Mouse (Mus musculus): Measurements from ENCODE around the gene Strbp. TPM values are rescaled to one million over a fixed set of nuclear protein-coding genes. Genes with fewer than 3 reads are reported as not detected.
"Not testable (repeated sequence)": the region's sequence is repeated elsewhere in the genome, so short reads cannot be mapped to it uniquely, and the experiment has no call there.

The Strbp gene
- total RNA-seq, 2 experiments from 2014 or later: 285 to 321 TPM

DNA sequence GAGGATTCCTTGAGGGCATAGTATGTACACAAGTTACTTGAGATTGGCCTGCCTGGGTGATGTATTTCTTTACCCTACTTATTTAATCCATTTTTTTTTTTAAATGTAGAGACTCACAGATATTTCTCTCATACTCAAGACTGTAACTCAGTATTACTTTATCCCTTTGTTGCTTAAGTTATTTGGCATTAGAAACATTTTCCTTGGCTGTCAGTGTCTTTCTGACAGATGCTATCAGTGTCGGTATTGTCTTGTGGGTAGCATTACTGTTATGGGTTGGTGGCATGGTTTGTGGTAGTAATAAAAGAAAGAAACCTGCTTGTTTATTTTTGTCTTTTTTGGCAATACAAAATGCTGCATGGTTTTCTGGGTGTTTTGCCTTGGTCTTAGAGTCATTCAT lies 172.9 kb downstream of the Strbp start:
- DNase-seq (ENCODE audit: low spot score in 2 of 2): no peak

DNA sequence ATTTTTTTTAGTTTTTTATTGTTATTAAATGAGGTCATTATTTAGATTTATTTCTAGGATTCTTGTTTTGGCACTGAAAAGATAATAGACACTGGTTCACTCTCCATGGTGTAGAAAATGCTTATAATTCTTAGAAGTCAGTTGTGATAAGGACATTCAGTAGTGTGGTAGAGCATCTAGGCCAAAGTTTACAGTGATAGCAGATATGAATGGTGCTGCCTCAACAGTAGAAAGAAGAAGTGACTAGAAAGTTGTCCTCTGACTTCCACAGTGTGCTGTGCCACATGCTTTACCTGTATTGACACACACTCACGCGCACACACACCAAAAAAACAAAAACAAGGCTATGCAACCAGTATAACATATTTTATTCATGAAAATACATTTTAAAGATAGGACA lies 174.3 kb downstream of the Strbp start:
- DNase-seq (ENCODE audit: low spot score in 2 of 2): no peak

DNA sequence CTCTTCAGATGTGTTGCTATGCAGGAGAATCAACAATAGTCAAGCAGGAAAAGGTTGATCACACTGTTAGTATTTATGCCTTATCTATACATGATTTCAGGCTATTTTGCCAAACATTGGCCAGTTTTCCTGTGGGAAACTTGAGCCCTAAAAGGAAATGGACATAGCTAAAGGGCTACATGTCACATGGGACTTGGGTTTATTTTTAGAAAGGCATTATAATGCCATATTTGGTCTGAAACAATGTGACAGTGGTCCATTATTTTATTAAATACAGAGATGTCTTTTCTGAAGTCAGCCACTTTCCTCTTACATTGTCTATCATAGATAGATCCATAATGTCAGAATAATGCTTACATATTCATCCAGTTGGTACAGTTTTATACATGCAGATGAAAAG lies 176.1 kb downstream of the Strbp start:
- DNase-seq (ENCODE audit: low spot score in 2 of 2): no peak

DNA sequence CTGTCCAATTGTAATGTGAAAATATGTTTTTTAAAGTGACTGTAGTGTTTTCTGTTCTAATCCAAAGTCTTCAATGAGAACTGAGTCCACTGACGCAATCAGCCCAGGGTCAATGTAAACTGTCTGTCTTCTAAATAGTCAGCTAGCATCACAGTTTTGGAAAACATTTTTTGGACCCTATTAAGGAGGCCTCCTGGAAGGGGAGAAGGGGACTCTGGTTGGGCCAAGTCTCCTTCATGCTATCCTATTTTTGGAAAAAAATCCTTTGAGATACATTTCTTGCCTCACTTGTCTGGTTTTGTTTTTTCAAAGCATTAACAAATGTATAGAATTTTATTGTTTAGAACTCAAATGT lies 184.4 kb downstream of the Strbp start:
- DNase-seq (ENCODE audit: low spot score in 2 of 2): no peak

DNA sequence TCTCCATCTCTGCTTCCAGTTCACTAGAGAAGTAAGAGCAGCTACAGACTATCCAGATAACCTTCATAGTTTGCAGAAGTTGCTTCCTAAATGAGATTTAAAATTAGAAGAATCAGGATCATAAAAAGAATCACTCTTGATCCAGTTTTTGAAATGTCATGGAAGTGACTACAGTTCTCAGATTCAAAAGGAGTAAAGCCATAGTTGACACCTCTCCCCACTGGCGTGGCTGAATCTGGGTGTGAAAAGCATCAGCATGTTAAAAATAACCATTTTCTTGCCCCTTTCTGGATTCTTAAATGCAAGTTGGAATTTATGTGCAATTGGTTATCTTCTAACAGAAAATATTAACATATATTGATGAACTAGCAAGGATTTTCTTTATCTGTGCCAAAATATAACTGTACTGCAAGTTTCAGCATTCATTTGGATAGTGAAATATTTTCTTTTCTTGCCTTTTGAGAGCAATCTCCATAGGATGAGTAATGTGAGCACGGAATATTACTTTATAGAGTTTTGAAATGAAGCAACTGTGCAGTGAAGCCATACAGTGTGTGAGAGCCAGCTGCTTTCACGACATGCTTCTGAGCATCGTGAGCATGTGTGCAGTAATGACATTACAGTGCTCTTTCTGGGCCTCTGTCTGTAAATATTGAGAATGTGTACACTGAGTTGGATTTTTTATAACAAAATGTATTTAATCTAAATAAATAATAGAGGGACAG lies 184.9 kb downstream of the Strbp start:
- no peak for DNase-seq (ENCODE audit: low spot score in 2 of 2)

DNA sequence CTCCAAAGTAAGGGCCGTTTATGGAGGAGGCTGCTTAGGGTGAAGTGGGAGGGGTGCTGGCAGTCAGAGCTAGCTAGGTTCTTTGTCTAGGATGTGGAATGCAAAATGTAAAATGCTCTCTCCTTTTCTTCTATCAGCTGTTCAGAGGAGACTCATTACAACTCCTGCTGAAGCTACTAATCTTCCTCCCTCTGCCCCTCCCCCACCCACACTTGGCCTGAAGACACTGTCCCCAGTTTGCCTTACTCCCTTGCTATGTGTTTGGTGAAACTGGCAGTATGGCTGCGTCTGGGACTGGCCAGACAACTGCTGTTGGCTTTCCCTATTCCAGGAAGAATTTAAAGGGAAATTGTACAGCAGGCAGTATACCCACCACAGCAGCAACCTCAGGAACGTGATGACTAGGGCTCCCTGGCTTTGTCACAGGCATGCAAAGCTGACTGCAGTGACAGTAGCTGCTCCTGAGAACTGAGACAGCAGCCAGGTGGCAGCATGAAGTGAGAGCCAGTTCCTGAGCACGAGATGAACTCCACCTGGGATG lies 186.7 kb downstream of the Strbp start:
- peak; percentile 16 to 27 for DNase-seq (ENCODE audit: low spot score in 2 of 2)

DNA sequence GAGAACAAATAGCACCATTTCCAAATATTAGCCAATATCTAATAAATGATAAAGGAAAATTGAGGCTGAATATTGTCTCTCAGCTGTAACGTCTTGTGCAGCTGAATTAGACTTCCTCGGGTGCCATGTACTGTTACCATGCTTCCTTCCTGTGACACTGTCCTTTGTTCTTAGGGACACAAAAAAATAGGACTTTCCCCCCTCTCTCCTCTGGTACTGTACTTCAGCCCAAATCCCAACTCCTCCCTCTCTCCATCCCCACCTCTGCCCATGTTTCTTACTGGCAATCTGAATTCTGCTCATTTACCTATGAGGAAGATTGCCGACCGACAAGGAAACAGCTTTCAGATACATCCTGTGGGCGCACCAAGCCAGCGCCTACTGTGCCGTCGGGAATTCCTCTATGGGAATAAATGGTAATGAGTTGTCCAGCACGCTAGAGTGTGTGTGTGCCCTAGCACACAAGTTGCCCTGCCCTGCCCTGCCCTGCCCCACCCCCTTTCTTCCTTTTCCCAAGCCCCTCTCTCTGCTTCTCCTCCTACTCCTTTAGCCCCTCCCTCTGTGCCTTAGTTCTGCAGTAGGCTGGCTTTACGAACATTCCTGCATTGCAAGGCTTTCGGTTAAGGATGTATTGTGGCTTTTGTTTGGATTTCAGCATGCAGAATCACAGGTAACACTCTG lies 187.5 kb downstream of the Strbp start, which contains the start of gene Gpr21:
Gene Gpr21 (plus strand): TSS at position 303 of the 681 bp plus-strand sequence.
- DNase-seq (ENCODE audit: low spot score in 2 of 2): peak in 1 of 2 experiments; percentile 14

DNA sequence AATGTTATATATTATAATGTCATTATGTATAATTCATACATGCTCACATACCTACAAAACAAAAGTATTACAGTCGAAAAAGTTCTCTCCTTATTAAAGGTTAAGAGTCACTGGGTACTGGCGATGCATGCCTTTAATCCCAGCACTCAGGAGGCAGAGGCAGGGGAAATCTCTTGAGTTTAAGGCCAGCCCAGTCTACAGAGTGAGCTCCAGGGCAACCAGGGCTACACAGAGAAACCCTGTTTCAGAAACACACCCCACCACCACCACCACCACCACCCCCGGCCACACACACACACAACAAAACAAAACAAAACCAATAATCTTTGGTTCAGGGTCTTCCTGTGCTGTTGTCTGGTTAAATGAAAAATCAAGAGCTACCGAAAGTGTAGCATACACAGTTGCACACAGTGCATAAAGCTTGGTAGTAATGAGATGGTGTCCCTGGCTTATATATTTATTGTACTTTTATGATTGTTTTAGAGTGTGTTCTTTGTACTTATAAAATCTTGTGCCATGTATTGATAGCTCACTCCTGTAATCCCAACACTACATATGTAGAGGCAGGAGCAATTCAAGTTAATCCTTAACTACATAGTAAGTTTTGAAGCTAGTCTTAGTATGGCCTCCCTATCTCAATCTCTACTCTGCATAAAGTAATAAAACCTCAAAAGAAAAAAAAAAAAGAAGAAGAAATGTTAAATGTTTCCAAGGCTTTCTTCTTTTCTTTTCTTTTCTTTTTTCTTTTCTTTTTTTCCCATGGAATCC lies 192.3 kb downstream of the Strbp start:
- DNase-seq (ENCODE audit: low spot score in 2 of 2): no peak

DNA sequence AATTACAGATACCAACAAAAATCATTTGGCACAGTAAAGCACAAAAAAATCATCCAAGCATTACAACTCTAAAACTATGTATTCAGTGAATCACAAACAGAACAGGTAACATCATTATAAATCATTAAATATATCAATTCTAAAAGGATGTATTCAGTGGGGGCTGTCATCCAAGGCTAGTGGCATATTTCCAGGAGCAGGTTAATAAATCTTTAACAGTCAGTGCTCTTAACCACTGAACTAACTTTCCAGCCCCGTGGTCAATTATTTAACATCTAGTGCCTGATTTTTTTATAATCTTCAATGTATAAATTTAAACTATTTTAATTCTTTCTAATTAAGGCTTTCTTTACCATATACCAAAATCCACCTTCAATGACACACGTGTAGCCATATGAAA lies 197.8 kb downstream of the Strbp start:
- DNase-seq (ENCODE audit: low spot score in 2 of 2): not testable (repeated sequence)

DNA sequence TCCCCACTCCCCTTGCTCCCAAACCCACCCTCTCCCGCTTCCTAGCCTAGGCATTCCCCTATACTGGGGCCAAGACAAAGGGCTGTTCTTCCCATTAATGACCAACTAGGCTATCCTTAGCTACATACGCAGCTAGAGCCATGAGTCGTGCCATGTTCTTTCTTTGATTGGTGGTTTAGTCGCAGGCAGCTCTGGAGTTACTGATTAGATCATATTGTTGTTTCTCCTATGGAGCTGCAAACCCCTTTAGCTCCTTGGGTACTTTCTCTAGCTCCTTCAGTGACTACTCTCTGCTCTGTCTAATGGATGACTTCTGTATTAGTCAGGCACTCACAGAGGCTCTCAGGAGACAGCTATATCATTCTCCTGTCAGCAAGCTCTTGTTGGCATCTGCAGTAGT lies 206.3 kb downstream of the Strbp start:
- DNase-seq (ENCODE audit: low spot score in 2 of 2): no peak

DNA sequence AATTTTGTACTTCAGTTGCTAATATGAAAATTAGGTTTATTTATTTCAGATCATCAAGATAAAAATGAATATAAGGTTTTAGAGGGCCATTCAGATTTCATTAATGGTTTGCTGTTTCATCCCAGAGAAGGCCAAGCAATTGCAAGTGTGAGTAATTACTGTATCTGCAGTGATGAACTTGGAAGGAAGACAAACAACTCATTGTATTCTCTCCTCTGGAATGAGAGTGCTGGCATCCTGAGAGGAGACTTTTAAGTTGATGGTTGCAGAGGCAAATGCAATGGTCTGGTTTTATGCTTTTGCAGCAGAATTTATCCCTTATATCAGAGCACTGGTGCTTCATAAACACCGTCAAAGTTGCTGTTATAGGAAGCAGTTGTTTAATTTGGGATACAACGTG lies 214.7 kb downstream of the Strbp start:
- no peak for DNase-seq (ENCODE audit: low spot score in 2 of 2)

DNA sequence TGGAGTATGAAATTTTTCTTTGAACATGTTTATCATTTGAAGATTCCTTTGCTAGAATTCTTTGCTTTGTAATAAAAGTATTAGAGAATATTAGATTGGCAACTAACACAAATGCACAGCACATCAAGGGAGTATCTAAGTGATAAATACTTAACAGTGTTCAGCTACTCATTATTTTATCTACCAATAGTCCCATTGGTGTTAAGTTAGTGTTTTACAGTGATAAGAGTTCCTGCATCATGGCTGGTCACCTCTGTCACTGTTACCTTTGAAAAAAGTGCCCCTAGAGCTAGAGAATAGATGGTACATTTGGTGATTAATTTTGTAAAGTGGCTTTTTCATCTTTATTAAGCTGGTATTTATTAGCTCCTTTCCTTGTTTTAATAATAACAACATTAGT lies 217.3 kb downstream of the Strbp start:
- no peak for DNase-seq (ENCODE audit: low spot score in 2 of 2)

DNA sequence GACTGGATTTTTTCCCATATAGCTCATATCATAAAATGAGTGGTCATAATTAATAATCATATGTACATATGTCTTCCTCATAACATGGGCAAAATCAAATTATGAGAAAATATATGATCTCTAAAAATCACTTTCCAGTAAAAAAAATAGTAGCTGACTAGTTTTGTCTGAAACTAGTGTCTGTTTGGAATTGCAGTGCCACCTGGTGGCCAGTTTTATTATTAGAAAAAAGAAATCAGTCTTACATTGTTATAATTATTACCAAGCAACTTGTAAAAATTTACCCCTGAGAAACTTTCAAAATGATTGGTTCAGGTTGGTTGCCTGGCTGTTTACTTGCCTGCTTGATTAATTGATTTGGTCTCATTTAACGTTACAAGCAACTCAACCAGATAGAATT lies 218.3 kb downstream of the Strbp start:
- DNase-seq (ENCODE audit: low spot score in 2 of 2): peak in 1 of 2 experiments; percentile 24

DNA sequence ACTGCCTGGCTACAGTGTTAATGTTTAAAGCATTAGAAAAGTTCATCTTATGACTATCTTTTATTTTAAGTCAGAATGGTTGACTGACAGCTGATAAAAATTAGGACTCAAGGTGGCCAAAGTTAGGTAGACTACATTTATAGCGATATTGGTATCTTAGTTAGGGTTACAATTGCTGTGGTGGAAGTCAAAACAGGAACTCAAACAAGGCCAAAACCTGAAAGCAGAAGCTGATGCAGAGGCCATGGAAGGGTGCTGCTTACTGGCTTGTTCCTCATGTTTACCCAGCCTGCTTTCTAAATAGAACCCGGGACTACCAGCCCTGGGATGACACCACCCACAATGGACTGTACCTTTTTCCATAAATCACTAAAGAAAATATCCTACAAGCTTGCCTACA lies 219.5 kb downstream of the Strbp start:
- DNase-seq (ENCODE audit: low spot score in 2 of 2): no peak

DNA sequence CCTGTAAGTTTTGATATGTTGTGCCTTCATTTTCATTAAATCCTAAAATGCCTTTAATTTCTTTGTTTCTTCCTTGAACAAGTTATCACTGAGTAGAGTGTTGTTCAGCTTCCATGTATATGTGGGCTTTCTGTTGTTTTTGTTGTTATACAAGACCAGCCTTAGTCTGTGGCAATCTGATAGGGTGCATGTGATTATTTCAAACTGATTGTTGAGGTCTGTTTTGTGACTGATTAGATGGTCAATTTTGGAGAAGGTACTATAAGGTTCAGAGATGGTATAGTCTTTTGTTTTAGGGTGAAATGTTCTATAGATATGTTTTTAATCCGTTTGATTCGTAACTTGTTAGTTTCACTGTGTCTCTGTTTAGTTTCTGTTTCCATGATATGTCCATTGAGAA lies 223.6 kb downstream of the Strbp start:
- DNase-seq (ENCODE audit: low spot score in 2 of 2): no peak

DNA sequence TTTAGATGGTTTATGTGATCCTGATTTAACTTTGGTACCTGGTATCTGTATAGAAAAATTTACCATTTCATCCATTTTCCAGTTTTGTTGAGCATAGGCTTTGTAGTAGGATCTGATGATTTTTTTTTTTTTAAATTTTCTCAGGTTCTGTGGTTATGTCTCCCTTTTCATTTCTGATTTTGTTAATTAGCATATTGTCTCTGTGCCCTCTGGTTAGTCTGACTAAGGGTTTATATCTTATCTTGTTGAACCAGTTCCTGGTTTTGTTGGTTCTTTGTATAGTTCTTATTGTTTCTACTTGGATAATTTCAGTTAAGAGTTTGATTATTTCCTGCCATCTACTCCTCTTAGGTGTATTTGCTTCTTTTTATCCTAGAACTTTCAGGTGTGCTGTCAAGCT lies 224.1 kb downstream of the Strbp start:
- DNase-seq (ENCODE audit: low spot score in 2 of 2): no peak

DNA sequence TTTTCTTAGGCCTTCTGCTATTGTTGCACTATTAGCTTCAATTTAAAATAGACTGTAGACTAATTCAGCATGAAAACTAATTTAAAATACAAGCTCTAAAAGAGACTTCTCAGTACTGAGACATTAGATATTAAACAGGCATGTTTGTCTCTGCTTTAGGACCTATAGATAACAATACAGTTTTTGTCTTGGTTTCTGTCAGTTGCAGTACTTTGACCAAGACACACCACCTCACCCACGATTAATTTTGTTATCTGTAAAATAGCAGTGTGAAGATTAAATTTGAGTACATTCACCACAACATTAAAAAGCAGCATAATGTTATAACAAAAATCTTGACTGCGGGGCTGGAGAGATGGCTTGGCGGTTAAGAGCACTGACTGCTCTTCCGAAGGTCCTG lies 237.4 kb downstream of the Strbp start:
- DNase-seq (ENCODE audit: low spot score in 2 of 2): no peak

DNA sequence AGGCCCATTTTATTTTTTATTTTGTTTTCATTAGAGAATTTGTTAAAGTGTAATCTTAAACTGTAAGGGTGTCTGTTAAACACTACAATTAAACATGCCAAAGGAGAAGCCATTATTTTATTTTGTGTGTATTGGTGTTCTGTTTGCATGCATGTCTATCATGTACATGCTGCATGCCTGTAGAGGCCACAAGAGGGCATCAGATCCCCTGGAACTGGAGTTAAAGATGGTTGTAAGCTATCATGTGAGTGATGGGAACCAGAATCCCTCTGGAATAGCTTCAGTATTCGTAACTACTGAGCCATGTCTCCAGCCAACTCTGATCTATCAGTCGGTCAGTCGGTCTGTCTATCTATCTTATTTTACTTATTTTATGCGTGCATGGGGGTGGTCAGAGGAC lies 243.0 kb downstream of the Strbp start:
- DNase-seq (ENCODE audit: low spot score in 2 of 2): no peak

DNA sequence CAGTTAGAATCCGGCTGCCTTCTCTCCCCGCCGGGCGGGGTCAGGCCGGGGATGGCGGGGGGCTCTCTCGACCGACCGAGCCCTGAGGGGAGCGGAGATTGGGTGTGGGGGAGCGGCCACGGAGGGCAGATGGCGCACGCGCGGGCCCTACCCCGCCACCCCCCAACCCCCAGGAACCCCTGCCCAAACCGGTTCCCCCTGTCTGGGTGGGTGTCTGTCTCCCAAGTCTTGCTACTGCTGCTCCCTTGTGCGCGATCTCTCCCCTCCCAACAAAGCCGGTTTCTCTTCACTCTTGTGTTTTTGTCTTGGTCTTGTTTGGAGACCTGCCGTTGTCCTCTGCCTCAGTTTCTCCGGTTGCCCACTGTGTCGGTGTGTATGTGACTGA lies 251.3 kb downstream of the Strbp start:
- DNase-seq (ENCODE audit: low spot score in 2 of 2): no peak

DNA sequence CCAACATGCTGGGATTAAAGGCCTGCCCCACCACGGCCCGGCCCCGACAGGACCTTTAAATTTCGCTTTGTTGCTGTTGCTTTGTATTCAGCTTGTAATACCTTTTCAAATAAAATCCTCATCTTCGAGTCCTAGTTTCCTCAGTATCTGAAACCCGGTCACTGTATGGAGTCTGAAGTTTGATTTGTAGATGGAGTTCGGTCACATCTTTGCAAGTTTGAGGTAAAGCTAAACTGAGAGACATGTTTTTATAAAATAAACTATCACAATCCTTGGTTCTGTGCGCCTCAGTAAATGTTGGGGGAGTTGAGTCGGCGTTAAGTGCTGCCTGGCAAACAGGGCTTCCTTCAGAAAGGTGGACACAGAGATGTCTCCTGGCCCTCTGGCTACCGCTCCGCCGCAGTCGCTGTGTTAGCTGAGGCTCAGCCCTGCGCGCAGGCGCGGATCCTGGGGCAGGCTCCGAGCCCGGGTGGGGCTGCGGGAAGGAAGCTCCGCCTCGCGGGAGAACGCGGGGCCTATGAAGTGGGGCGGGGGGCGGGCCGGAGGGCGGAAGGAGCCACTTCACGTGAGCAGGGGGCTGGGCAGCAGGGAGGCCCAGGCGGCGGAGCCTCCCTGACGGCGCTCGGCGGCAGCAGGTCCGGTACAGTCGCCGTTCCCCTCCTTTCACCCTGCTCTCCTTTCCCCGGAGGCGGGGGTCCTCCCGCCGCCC lies 251.8 kb downstream of the Strbp start:
- DNase-seq (ENCODE audit: low spot score in 2 of 2): peak; percentile 90 to 93
